Mouse (Mus musculus) brain, adult 2 months (tissue): ENCODE data around the gene Huwe1.

Experiments
- DNase-seq: peaks from one replicate; pipeline ENCODE4 v3.0.0; 2011; ENCODE audit warnings: low read depth, low spot score

Huwe1 gene

DNA sequence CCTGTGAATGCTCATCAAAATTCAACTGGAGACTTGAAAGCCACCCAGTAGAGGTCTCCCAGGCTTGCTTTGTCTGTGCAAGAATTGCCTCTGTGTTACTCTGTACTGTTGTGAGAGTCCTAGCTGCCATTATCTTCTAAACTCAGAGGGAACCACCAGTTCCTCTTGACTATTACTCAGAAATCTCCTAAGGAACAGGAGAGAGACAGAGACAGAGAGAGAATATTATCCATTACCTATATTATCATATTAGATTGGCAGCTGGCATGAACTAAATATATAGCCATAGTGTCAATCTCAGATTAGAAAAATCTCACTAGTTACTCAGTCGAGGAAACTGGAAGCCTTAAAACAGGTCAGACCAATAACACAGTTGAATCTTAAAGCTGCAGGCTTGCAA is 149.6 kb downstream of the Huwe1 start:
- DNase-seq = no peak

DNA sequence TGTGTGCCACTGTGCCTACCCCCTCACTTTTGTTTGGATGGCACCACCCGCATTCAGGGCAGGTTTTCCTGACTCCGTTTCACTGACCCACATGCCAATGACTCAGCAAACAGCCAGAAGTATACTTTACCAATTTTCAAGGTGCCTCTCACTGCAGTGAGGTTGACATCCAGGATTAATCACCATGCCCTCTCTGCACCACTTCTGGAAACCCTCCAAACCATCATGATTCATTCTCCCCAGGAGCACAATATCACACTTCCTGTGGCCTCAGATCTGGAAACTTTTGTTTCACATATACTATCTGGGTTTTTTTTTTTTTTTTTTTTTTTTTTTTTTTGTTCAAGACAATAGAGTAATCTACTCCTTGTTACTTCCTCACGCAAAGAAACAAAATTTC is 150.6 kb downstream of the Huwe1 start:
- peak; percentile 13 for DNase-seq
